Mouse (Mus musculus): ENCODE data around the gene Efna4.
A peak's percentile ranks its signal among the peaks of the same experiment; 100 is the strongest.

Gene Efna4

DNA sequence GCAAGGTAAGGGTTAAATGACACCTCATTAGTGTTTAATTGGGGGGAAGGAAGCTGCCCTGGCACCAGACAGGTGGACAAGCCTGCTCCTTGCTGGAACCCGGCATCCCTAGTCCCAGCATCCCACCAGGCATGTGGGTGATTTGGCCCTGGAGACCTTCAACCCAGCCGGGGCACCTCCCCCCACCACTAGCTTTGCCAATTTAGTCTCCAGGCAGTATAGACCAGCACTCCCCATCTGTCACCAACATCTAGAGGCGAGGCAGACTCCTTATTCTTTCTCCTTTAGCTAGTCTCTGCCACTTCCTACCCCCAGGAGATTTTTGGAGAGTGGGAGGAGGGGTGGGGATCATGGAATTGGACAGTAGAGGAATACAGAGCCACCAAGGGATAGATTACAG is 7.5 kb downstream of the Efna4 start:
- no peak for DNase-seq

DNA sequence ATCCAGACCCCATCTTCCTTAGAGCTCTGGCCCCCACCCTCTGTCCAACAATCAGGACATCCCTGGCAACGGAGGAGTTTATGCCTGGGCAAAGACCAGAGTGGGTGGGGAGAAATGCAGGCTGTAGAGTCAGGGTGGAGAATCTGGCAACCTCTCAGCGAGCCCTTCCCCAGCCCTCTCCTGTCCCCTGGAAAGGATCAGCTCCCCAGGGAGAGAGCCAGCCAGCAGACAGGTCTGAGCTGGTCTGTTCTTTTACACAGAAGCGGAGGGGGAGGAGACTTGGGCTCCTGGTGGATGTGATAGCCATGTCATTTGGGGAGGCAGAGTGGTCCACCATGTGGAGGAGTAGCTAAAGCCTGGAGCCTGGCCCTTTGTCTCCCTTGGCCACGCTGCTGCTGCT is 9.2 kb downstream of the Efna4 start:
- no peak for DNase-seq

DNA sequence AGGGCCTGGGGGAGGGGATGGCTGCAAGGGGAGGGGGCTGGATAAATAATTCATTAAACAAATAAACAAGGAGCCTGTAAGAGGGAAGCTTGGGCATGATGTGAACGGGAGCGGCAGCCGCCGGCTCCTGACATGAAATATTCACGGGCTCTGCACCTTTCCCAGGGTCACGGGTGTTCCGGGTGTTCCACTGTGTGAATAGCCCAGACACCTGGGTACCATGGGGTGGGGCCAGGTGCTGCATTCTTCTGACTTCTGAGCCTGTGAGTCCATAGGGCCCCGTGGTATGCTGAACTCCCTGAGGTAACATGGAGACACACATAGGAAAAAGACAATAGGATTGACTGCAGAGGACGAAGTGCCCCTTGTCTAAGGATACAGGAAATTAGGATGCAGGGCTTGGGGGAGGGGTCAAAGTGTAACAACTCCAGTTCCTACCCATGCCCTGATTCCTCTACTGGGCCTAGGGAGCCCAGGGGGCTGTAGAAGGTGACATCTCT is 10.4 kb downstream of the Efna4 start:
- DNase-seq = no peak

DNA sequence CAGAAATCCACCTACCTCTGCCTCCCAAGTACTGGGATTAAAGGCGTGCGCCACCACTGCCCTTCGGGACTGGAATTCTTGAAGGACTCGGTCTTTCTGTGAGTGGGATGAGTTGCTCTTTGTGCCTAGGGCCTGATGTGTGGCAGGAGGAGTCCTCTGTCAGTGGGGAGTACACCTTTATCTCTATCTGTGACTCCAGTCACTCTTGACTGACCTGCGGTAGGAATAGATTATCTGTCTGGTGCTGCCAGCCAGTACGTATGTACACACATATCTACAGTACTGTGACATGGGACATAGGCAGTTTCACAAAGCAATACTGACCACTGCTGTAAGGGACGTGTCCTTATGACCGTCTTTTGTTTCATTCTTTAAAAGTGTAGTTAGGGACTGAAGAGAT is 11.9 kb downstream of the Efna4 start:
- DNase-seq = no peak

DNA sequence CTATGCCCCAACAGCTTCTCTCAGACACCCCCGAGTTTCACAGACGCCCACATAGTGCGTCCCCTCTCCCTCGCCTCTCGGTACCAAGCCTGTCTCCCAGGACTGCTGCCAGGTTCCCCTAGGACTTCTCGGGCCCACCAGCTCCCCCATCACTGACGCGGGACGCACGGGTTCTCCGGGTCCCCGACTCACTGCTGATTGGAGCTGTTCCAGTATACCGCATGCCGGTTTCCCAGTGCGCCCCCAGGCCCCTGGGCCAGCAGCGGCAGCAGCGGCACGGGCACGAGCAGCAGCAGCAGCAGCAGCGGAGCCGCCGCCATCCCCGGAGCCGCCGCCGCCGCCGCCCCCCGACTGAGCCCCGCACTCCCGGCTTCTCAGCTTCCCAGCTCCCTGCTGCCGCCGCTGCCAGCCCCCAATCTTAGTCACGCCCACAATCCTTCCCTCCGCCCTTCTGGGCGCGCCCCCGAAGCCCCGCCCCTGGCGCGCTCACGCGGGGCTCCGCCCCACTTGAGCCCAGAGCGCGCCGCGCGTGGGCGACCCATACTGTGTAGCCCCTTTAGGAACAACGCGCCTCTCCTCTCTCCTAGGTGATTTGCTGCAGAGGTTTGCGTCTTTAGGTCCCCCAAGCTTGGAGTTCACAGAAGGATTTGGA is 15.2 kb downstream of the Efna4 start, which contains the start of gene Efna3:
Gene Efna3, minus strand, starts transcription at position 452 of the 652 bp plus-strand sequence.
- no peak for DNase-seq

DNA sequence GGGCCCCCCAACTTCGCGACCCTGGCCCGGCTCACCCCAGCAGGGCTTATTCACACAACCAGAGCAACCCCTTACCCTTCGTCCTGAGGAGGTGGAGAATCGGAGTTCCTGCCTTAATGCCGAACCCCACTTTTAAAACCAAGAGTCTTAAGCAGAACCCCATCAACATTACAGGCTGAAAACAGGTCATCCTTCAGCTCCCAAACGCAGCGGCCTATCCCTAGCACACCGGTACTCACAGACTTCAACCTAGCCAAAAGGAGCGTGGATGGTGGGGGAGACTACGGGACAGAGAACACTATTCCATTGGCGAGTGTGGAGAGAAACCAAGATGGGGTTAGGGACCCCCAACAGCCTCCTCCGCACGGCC is 15.7 kb downstream of the Efna4 start:
- DNase-seq = no peak

DNA sequence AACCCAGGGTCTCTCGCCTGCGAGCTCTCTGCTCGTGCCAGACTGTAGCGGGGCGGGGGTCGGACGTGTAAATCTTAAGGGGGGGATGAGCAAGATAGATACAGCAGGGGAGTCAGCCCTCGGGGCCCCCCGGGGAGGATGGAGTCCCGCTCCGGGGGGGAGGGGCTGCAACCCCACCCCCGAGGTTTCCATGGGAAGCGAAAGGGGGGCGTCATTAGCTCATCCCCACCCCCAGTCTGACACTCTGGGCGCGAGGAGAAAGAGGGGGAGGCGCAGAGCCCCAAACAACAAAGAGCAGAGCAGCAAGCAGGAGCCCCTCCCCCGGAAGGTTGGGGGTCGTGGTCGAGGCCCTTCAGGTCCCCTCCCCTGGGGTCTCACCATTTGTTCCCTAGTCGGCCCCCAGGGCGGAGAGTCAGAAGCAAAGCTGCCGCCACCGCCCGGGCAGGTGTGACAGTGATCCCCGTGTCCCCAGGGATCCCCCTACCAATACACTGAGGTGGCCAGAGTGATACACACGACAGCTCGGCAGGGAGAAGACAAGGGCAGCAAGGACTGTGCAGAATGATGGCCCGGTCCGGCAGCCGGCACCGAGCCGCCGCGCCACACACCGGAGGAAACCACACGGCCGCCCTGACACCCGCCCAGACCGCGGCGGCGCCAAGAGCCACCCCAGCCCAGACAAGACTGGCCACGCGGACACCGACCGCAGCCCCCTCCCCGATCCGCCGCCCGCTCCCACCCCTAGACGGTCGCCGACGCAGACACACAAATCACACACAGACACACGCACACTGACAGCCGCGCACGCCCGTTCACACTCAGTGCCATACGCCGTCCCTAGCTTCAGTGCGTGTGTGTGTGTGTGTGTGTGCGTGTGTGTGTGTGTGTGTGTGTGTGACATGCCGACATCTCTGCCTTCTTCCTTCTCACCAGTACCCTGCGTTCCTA is 16.4 kb downstream of the Efna4 start:
- no peak for DNase-seq

DNA sequence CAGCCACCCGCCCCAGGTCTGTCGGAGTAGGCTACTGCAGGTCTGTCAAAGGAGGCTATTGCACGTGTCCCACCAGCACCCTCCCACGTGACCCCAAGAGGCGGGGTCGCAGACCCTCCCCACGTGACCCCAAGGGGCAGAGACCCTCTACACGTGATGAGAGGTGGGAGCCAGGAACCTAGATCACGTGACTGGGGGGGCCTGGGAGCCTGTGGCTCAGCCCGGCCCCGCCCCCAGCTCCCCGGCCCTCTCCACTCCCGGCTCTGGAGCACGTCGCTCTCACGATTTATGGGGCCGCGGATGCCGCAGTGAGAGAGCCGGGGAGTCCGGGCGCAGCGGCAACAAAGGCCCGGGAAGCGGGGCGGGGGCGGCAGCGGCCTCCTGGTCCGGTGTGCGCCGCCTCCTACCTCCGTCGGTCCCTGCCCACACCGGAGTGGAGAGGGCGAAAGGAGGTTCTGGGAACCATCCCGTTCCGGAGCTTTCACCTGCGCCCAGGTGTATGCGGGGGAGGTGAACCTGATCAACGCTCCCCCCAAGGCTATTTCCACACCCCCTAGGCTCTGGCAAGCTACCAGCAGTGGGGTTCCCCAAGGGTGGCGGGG is 17.1 kb downstream of the Efna4 start:
- DNase-seq = no peak

DNA sequence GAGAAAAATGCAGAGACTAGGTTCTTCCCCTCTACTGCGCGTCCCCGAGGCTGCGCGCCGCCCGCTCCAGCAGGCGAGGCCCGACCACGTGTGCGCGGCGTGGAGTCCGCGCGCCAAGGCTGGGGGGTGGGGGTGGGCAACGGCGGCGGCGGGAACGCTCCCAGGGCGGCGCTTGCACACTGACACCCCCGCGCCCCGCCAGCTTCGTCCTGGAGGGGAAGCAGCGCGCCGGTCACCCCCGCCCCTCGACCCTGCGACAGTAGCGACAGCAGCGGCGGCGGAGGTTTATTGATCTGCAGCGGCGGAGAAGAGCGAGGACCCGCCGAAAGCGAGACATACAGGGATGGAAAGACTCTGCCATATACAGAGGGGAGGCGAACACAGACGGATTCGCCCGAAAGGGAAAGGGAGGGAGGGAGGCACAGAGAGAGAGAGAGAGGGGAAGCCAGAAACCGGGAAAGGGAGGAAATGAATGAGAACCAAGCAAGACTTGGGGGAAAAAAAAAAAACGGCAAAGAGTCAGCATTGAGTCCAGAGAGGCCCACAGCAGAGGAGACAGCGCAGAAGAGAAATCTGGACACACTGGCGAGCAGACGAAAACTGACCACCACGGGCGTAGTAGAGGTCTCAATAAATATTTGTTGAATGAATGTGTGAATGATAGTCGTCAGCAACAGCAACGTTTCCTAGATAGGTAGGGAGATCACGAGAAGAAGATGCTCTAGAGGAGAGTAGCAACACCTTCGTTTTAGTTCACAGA is 18.1 kb downstream of the Efna4 start:
- DNase-seq = no peak

DNA sequence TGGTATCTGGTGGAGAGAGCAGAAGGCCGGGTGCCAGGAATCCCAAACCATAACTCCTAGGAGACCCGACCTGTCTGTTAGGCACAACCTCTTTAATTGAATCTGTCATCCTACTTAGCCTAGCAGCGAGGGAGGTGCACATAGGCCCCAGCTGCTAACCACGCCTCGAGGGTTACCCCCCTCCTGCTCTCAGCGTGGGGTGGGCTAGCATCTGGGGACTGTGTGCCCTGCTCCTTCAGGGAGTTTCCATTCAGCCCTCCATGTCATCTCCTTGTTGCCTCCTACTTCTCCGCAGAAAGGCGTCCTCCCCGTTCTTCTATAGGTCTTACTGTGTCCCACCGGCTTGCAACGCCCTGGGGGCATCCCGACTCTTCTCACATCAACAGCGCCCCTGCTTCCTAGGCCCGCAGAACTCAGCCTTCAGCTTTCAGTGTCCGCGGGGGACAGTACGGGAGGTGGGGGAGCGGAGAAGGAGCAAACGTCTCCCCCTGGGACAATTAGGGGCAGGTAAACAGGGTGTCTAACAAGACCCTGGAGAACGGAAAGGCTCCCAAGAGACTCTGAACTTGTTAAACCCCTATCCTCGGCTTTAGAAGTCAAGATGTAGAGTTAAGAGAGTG is 18.7 kb downstream of the Efna4 start:
- DNase-seq = no peak

DNA sequence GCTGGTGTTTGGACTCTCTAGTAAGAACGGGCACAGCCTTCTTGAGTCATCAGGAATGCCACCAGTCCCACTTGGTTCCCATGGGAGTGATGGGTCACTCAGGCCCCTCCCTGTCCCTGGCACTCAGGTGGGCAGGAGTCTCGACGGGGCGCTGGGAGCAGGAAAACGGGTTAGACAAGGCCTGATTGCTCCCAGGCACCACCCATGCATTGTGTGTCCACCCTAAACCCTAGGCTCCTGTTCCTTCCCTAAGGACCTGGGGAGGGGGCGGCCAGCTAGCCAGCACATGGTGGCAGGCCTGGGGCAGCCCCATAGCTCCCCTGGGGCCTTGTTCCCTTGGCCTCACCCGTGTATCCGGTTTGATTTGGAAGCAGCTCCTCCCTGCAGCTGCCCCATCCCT is 19.5 kb downstream of the Efna4 start:
- no peak for DNase-seq

DNA sequence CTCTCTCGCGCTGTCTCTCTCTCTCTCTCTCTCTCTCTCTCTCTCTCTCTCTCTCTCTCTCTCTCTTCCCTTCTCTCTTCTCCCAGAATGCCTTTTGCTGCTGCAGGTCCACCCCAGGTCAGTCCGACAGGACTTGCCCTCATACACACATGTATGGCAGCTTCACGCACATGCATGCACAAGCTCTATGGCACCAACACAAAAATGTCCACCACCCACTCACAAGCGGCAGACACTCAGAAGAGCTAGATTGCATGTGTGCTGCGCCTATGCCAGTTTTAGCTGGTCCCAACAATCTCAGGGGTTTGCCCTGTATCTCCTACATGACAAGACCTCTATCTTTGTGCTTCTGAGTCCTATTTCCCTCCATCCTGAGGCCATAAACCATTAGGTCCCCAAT is 20.6 kb downstream of the Efna4 start:
- no peak for DNase-seq

DNA sequence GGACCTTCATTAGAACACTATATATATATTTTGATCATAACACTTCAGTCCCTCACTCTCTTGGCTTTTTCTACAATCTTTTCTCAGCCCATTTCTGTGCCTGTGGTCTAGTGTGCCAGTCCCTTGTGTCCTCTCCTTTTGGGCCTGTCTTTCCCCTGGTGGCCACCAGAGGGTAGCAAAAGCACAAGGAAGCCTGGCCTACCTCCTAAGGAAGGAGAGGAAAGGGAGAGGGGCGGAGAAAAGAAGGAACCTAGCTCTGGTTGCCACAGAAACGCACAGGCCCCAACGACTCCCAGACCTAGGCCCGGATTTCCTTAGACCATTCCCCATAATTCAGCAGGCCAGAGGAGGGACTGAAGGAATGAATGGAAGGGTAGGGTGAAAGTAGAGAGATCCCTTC is 21.0 kb downstream of the Efna4 start:
- peak; percentile 82 for DNase-seq

DNA sequence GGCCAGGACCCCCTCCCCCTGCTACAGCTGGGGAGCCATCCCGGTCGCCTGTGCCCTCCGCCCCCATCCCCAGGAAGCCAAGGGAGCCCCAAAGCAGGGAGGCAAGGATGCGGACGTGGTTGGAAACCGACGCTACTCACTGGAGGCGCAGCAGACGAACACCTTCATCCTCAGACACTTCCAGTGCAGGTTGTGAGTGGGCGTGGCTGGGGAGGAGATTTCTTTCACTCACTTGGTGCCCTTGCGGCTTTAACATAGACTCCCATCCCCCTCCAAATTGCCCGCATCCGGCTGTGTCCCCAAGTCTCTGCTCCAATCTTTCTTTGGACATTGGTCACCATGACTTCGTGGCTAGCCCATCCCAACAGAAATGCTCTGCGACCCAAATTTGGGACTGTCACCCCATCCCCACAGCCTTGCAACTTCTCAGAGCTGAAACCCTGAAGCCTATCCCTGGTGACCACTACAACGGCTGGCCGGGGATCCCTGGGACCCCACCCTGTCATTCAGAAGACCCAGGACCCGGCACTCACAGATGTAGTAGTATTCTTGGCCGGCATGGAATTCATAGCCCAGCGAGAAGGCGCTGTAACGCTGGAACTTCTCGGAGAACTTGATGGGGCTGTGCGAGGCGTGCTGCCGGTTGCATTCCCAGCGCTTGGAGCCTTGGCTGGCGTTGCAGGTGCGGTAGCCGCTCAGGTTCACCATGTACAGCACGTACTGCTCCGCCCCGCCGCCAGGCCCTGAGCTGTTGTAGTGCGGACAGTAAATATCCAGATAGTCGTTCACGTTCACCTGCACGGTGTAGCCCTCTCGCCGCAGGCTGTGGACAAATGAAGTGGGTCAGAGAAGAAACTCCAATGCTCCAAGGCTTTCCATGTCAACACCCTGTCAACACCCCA is 21.6 kb downstream of the Efna4 start:
- DNase-seq = peak; percentile 30

DNA sequence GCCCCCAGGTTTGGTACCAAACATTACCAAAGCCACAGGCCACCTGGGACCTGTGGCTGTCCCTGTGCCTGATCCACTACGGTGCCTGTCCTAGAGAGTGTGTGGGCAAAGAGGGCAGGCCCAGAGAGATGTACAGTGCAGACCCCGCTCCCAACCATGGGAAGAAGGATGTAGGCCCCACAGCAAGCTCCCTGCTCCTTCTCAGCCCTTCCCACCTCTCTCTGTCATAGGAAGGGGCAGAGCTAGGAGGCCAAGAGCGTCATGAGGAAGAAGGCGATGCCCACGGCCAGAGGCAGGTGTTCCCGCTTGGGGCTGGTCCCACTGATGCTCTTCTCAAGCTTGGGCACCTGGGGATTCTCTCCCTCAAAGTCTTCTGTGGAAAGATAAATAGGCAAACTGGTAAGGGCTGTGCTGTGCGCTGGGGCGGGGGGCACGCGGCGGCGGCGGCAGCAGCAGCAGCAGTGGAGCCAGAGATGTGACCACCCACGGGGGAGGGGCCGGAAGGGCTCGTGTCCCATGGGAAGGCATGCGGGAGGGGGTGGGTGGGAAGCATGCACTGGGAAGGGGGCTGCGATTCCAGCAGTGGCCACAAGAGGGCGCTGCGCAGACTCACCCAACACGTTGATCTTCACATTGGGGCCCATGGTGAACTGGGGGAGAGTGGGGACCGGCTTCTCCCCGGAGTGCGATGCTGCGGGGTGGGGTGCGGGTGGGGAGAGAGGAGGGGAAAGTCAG is 22.5 kb downstream of the Efna4 start:
- DNase-seq = peak; percentile 70

DNA sequence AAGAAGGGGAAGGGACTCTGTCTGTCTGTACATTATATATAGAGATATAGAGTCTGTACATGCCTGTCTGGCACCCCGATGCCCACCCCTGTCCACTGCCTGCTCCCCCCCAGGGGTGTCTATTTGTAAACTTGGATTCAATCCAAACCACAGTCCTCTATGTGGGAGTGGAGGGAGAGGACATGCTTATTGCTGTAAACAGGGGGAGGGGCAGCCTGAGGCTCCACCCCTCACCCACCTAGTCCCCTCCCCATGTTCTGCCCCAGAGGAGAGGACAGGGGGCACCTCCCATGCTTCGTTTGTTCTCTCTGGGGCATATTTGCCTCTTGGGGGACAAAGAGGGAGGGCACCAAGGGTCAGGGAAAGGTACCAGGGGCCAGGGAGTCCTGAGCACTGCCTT is 23.0 kb downstream of the Efna4 start:
- DNase-seq = no peak

DNA sequence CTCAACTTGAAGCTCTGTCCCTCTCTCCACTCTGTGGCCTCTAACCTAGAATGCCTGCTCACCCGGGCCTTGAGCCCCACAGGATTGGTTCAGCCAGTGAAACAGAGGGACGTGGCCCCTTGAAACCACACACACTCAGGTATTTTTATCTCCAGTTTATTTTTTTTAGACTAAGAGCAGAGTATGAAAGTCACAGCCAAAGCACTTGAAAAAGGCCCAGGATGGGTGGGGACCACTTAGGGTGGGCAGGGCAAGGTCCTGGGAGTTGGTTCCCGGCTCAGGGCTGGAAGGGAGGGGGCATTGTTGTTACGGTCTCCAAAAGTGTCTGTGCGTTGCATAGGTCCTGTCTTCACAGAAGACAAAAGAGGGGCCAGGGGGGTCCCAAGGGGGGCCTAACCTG is 23.5 kb downstream of the Efna4 start:
- no peak for DNase-seq

DNA sequence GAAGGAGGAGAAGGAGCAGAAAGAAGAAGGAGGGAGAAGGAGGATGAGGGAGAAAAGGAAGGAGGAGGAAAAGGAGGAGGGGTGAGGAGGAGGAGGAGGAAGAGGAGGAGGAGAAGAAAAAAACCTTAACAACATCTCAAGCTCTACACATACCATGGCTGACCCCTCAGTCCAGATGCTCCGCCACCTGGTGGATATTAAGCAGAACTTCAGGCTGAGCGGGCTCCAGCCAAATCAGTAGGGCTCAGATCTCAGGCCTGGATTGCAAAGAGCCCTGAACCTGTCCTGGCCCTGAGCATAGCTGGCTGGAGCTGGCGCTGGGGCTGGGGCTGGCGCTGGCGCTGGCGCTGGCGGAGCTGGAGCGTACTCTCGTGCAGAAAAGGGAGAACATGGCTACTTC is 29.7 kb downstream of the Efna4 start:
- DNase-seq = peak; percentile 65

DNA sequence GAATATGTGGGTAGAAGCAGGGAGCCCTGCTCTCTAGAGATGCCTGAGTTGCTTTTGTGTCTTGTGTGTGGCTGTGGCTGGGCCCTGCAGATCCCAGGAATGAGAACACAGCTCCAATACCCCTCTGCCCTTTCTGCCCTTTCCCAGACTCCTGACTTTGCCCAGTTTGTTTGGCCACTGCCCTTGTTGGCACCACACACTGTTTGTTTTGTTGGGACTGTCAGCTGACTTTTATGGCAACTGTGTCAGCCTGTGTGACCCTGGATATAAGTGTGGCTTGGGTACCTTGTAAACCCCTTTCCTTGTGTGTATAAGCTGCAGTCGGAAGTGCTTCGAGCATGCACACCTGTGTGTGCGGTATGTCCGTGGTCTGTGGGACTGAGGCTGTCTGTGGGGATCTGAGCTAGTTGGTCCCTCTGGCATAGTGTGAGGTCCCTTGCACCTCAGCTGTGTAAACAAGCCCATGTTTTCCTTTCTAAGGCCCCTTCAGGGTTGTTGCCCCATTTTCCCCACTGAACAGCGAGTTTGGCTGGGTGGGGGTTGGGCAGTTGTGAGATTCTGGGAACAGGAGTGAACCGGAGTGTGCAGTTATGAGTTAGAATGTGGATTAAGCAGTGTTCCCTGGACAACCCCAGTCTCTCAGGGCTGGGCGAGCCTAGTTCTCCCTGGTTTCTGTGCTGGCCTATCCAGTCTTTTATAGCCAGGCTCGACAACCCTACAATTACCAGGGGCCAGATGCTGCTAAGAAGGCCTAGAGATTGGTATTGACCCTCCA is 32.1 kb downstream of the Efna4 start:
- no peak for DNase-seq

DNA sequence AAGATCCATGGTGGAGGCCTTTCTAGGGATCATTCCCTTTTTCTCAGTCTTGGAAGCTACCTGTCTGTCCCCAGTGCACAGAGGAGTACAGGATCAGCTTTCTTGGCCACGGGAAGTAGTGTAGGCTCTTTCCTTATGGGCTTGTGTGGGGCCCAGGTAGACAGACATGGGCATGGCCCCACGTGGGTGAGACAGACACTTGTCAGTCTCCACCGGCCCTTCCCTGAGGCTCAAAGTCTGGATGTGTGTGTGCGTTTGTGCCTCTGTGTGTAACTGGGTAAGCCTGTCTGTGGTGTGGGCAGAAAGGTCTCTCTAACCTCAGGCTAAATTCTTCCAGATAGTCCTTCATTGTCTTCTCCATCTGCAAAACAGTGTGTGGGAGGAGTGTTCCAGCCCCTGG is 32.7 kb downstream of the Efna4 start:
- DNase-seq = no peak
